Mouse (Mus musculus) bone marrow macrophage, adult 2 months (primary cell): Measurements from ENCODE around the gene Kdm4a. TPM values are rescaled to one million over a fixed set of nuclear protein-coding genes. Genes with fewer than 3 reads are reported as not detected.

Source experiments
- H3K27ac ChIP-seq: 2 replicates; pipeline ENCODE4 v1.5.1; 2012; ENCODE audit warnings: low read depth, low read length; ENCODE audit not compliant: insufficient read depth
- H3K4me1 ChIP-seq: 2 replicates; pipeline ENCODE4 v1.6.1; 2012; ENCODE audit warnings: low read length; ENCODE audit not compliant: control insufficient read depth, insufficient read depth
- H3K4me3 ChIP-seq: 2 replicates; pipeline ENCODE4 v1.5.1; 2012; ENCODE audit warnings: mild to moderate bottlenecking, low read length, moderate library complexity; ENCODE audit not compliant: insufficient read depth
- CTCF ChIP-seq: IDR thresholded peaks from 2 replicates; pipeline ENCODE4 v1.5.1; 2012; ENCODE audit warnings: low read depth, mild to moderate bottlenecking, low read length, moderate library complexity
- POLR2A ChIP-seq: IDR thresholded peaks from 2 replicates; pipeline ENCODE4 v1.6.1; 2012; ENCODE audit warnings: mild to moderate bottlenecking, low read depth, low read length, borderline replicate concordance
- polyA plus RNA-seq: library from polyadenylated mRNA; stranded (reverse); fragments of >200 nt; gene quantifications from 2 replicates; pipeline ENCODE4 v1.2.4, GENCODE M21; 2012; ENCODE audit not compliant: missing spikeins, insufficient read depth, insufficient read length

Gene Kdm4a
- polyA plus RNA-seq, 1 experiment, result 30.9 TPM

DNA sequence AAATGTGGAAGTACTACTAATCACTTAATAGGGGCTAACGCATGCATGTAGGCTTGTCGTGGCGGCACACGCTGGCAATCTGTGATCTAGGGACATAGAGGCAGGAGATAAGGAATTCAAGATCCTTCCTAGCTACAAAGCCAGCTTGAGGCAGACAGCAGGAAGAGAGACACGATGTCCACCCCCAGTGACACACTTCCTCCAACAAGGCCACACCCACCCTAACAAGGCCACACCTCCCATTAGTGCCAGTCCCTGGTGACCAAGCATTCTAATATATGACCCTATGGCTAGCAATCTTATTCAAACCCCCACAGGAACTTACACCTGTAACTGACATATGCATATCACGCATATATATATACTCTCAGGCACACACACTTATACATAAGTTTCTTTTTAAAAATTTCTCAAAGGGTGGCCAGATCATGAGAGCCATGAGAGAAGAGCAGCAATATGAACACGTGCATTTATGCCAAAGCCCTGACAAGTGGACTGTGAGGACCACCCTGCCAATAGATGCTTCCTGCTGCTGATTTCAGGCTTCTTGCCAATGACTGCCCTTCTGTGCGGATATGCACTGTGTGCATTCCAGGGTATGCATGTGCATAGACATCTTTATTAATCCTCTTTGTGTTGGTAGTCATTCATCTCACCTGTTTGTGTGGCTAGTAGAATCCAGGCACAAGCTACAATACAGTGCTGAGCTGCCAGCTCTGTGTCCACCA is 80.0 kb downstream of the Kdm4a start:
- TF ChIP-seq CTCF, result no peak
- no peak for TF ChIP-seq POLR2A
- no peak overlapping the region for H3K27ac ChIP-seq
- peaks cover 9% of the 10 kb centered on the region for H3K4me1 ChIP-seq
- H3K4me3 ChIP-seq, result no peak overlapping the region

- TF ChIP-seq POLR2A (no peak), CTCF (no peak)
- no peak overlapping the region for H3K4me3 ChIP-seq
- H3K27ac ChIP-seq, result no peak overlapping the region
- H3K4me1 ChIP-seq, result peaks cover 9% of the 10 kb centered on the region
Observed at GRCm38 (mm10) chr4:118098571-118098970, 81.3 kb downstream of the Kdm4a start.

DNA sequence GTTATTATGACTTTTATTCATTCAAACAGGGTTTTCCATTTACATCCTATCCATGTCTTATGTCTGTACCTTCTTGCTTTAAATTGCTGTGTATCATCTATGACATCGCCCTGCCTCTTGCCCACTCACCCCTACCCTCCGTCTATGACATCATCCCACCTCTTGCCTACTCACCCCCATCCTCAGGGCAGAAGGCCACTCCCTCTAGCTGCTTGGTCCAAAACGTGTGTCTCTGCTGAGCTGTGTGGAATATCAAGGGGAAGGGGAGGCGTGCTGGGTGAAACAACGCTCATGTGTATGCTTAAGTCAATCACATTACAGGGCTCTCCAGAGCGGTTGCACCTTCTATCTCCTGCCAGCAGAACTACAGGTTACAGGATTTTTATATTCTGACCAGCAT is 83.8 kb downstream of the Kdm4a start:
- no peak for TF ChIP-seq POLR2A
- no peak for TF ChIP-seq CTCF
- Histone ChIP-seq H3K27ac (no peak overlapping the region), H3K4me1 (peaks cover 9% of the 10 kb centered on the region), H3K4me3 (no peak overlapping the region)

DNA sequence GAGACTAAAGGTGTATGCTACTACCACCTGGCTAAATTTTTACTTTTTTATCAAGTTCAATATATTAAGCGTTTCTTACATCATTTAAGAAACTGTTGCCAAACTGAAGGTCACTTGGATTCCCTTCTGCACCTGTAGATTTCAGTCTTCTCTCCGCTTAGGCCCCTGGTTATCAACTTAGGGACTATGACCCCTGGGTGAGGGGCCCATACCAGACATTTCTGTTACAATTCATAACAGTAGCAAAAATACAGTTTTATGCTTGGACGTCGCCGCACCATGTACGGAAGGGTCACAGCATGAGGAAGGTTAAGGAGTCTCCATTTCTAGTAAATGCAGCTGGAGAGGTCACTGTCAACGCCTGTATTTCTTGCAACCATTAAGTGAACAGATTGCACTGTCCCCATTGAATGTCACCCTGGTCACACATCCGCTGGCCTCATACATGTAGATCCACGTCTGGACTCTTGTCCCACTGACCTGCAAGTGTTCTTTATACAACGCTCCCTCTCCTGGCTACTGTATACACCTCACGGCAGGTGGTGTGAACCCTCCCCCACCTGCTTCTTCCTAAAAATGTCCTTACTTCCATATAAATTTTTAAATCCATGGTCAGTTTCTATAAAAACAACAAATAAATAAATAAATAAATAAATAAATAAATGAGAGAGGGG is 86.9 kb downstream of the Kdm4a start:
- H3K27ac ChIP-seq, result no peak overlapping the region
- TF ChIP-seq POLR2A, result no peak
- TF ChIP-seq CTCF, result no peak
- no peaks in the 10 kb centered on the region for H3K4me1 ChIP-seq
- H3K4me3 ChIP-seq, result no peak overlapping the region

- H3K4me3 ChIP-seq, result no peak overlapping the region
- no peak for TF ChIP-seq CTCF
- TF ChIP-seq POLR2A, result no peak
- H3K4me1 ChIP-seq, result no peaks in the 10 kb centered on the region
- no peak overlapping the region for H3K27ac ChIP-seq
Observed at GRCm38 (mm10) chr4:118090449-118090848, 89.4 kb downstream of the Kdm4a start.

GRCm38 (mm10) chr4:118089939-118090338 is 89.9 kb downstream of the Kdm4a start:
- Histone ChIP-seq H3K27ac (no peak overlapping the region), H3K4me1 (no peaks in the 10 kb centered on the region), H3K4me3 (no peak overlapping the region)
- TF ChIP-seq CTCF, result peak; percentile 84
- TF ChIP-seq POLR2A, result no peak

DNA sequence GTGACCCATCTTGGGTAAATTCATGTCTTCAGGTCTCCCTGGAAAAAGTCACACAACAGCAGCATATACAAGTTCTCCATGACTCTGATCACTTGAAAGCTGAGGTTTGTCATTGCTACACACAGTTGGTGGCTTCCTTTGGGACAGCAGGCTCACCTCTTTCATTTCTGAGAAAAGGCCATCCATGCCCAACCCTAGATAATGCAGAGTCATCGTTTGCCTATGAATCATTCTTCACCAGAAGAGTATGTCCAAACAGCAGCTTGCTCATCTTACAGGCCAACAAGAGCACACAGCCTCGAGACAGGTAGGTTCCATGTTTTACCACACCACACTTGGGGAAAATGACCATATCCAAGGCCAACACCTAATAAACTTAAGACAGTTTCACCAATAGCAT is 91.1 kb downstream of the Kdm4a start:
- Histone ChIP-seq H3K4me3 (no peak overlapping the region), H3K4me1 (no peaks in the 10 kb centered on the region), H3K27ac (no peak overlapping the region)
- no peak for TF ChIP-seq CTCF
- no peak for TF ChIP-seq POLR2A

Other genes with a start within 250 kb of the Kdm4a start
- 15.1 and 18.6 TPM in 2 replicates for gene St3gal3, start 45.1 kb downstream of the Kdm4a start, polyA plus RNA-seq
- gene Ptprf, start 111.4 kb upstream of the Kdm4a start, polyA plus RNA-seq, result 0.25 TPM in 1 of 2 replicates, not detected in the other
- gene Szt2, start 229.2 kb upstream of the Kdm4a start, polyA plus RNA-seq, result 14.1 and 15.9 TPM in 2 replicates
- 57.3 and 61.5 TPM in 2 replicates for gene Med8, start 229.3 kb upstream of the Kdm4a start, polyA plus RNA-seq
- gene Elovl1, start 248.1 kb upstream of the Kdm4a start, polyA plus RNA-seq, result 101 and 117 TPM in 2 replicates